Mouse (Mus musculus) T-helper 1 cell (primary cell): Measurements from ENCODE around the gene Fam89b.
"Not testable (repeated sequence)": the region's sequence is repeated elsewhere in the genome, so short reads cannot be mapped to it uniquely, and the experiment has no call there.

ENCODE experiments used
- in situ Hi-C: fragments of 300-600 bp; cut with MboI, MseI; formaldehyde crosslinking; loops from one replicate; pipeline ENCODE4 v1.15.1; 2025; ENCODE audit warnings: high pct_unique_total_duplicates

The Fam89b gene

DNA sequence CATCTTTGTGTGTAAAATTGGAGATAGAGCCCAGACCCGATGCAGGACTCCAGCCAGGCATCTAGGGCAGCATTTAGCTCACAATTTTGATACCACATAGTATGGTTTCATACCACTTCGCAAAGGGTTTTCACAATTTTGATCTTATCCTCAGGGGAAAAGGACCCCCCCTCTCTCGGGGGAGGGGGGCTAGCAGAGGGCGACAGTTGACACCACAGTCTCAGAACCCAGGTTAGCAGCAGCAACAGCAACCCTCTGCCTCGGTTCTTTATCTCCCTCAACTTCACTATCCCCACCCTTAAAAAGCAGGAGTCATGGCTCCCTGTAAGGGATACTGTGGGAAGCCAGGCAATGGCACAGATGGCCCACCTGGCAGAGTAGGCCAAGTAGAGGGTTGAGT, 16.2 kb downstream of the Fam89b start:
- in situ Hi-C loops: no loop called here

- in situ Hi-C loops: no loop called here
Measured at GRCm38 (mm10) chr19:5711907-5712460, 17.5 kb downstream of the Fam89b start.

DNA sequence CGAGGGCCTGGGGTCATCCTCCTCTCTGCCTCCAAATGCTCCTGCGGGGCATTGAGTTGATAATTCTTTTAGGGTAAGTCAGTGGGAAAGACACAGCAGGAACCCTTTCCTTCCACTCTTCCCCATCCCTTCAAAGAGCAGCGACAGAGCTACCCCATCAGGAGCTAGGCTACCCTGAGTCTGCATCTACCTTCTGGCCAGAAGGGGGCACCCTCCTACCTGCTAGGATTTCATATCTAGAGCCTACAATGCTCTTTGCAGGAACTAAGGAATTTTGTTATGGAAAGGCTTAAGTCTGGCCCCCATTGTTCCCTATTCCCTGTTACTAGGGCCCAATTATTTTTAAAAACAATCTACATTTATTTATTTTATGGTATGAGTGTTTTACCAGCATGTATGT, 18.2 kb downstream of the Fam89b start:
- in situ Hi-C loops: no loop called here

DNA sequence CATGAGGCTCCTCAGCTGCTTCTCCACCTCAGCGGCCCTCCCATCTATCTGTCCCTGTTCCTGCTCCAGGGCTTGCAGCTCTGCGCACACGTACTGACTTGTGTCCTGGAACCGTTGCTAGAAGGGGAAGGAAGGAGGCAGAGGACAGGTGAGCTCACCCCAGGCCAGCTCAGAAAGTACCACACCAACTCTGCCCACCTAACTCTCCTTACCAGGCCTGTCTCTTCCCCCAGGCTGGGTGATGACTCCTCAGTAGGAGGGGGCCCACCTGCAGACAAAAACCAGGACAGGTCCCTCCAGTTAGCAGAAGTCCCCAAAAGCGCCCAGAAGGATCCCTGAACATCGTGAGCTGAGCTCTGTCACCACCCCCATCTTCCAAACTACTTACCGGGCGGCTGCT, 18.9 kb downstream of the Fam89b start:
- in situ Hi-C loops: no loop called here

GRCm38 (mm10) chr19:5710068-5710467, 19.4 kb downstream of the Fam89b start:
- in situ Hi-C loops: no loop called here

GRCm38 (mm10) chr19:5704801-5705571, 24.5 kb downstream of the Fam89b start:
- in situ Hi-C loops: no loop called here

DNA sequence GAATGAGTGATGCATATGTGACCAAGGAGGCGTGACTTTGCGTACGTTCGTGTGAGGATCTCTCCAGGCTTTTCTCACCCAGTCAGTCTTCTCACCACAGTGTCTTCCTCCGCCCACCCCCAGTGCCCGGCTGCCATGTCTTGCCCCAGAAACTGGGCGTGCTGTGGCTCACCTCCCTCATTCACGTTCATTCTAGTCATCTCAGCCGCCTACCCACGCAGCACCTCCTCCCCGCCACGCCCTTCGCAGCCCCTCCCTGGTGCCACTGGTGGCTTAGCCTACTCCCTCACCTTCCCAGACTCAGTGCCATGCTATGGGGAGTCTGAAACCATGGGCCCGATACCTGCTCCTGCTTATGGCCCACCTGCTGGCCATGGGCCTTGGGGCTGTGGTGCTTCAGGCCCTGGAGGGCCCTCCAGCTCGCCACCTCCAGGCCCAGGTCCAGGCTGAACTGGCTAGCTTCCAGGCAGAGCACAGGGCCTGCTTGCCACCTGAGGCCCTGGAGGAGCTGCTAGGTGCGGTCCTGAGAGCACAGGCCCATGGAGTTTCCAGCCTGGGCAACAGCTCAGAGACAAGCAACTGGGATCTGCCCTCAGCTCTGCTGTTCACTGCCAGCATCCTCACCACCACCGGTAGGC, 25.2 kb downstream of the Fam89b start, which contains the start of gene Kcnk7:
TSS of gene Kcnk7 (plus strand) at position 205 of the 638 bp plus-strand sequence.
- in situ Hi-C loops: no loop called here

DNA sequence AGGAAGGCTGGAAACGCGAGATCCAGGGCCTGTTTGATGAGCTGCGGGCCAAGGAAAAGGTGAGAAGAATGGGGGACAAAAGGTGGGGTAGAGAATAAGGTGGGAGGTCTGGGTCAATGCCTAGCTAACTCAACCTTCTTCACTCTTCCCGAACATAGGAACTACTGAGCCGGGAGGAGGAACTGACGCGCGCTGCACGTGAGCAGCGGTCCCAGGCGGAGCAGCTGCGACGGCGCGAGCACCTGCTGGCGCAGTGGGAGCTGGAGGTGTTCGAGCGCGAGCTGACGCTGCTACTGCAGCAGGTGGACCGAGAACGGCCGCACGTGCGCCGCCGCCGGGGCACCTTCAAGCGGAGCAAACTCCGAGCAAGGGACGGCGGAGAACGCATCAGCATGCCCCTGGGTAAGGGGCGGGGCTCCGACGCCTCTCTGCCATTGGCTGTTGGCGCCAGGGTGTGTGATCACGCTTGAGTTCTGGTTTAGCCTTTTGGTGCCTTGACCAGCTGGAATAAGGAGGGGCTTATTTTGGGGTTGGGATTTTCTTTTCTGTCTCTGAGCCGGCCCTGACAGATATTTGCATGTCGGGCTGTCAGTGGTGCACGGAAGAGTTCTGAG, 33.5 kb downstream of the Fam89b start:
- in situ Hi-C loops: loop anchor here (10.0 kb wide), 1 partner anchor 1229 kb away; the partner anchor contains the start of genes Catsperz and Esrra

- in situ Hi-C loops: loop anchor here (10.0 kb wide), 1 partner anchor 1231 kb away; the partner anchor contains the start of genes Catsperz and Esrra
Measured at GRCm38 (mm10) chr19:5693801-5694200, 35.7 kb downstream of the Fam89b start.

DNA sequence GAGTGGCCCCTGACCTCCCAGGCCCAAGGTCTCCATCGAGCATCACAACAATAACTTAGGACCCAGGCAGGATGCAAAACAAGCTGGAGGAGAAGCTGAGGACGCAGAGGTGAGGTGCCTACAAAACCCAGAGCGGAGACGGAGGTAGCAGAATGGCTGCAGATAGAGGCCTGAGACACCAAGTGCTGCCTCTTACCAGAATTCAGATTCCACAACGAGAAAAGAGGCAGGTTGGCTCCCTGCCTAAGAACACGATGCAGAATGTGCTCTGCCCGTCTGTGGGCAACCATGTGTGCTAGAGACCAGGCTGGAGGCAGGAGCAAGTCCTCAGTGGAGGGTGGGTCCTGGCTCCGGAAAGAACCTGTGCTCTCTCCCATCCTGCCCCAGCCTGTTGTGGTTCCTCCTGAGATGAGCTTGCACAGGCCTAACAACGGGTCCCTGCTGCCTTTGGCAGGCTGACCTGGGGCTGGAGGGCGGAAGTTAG, 36.5 kb downstream of the Fam89b start:
- in situ Hi-C loops: loop anchor here (10.0 kb wide), 1 partner anchor 1232 kb away; the partner anchor contains the start of genes Catsperz and Esrra

DNA sequence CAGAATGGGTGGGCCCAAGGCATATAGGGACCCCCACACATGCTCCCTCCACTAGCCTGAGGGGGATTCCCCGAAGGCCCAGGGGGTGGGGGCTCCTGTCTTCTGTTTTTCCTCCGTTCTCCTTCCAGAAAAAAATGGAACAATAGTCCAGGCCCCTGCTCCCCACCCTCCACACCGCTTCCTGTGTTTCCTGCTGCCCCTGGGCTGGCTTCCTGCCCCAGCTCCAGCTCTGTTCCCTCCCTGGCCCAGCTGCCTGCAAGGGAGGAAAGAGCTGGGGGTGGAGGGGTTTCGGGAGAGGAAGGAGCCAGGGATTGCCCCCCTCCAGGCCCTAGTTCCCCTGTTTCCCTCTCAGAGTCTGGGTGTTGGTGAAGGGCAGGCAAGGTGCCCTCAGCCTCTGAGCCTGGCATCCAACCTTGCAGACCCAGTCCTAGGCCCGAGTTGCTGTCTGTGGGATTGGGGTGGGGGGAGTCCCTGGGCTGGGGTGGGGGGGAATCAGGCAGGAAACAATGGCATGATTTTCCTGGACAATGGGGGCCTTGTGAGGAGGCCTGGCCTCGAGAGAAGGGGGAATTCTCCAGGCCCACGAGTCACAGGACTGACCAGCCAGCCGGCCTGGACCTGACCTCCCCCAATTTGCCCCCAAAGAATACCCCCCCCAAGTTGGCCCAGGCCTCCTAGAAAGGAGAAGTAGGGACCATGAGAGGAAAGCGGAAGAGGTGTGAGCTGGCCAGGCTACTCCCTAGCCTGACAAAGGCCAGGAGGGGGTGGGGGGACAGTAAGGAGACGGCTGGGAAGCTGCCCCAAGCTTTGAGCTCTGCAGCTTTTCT, 37.2 kb downstream of the Fam89b start:
- in situ Hi-C loops: loop anchor here (10.0 kb wide), 1 partner anchor 1233 kb away; the partner anchor contains the start of genes Catsperz and Esrra

- in situ Hi-C loops: loop anchor here (10.0 kb wide), 1 partner anchor 1233 kb away; the partner anchor contains the start of genes Catsperz and Esrra
Measured at GRCm38 (mm10) chr19:5691601-5692000, 37.9 kb downstream of the Fam89b start.

DNA sequence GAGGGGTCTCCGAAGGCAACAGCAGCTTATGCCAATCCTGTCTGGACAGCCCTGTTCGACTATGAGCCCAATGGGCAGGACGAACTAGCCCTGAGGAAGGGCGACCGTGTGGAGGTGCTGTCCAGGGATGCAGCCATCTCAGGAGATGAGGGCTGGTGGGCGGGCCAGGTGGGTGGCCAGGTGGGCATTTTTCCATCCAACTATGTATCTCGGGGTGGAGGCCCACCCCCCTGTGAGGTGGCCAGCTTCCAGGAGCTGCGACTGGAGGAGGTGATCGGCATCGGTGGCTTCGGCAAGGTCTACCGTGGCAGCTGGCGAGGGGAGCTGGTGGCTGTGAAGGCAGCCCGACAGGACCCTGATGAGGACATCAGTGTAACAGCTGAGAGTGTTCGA, 39.1 kb downstream of the Fam89b start:
- in situ Hi-C loops: loop anchor here (10.0 kb wide), 1 partner anchor 1234 kb away; the partner anchor contains the start of genes Catsperz and Esrra

- in situ Hi-C loops: loop anchor here (10.0 kb wide), 1 partner anchor 1235 kb away; the partner anchor contains the start of genes Catsperz and Esrra
Measured at GRCm38 (mm10) chr19:5689565-5690342, 39.7 kb downstream of the Fam89b start.

- in situ Hi-C loops: no loop called here
Measured at GRCm38 (mm10) chr19:5689088-5689428, 40.4 kb downstream of the Fam89b start.

DNA sequence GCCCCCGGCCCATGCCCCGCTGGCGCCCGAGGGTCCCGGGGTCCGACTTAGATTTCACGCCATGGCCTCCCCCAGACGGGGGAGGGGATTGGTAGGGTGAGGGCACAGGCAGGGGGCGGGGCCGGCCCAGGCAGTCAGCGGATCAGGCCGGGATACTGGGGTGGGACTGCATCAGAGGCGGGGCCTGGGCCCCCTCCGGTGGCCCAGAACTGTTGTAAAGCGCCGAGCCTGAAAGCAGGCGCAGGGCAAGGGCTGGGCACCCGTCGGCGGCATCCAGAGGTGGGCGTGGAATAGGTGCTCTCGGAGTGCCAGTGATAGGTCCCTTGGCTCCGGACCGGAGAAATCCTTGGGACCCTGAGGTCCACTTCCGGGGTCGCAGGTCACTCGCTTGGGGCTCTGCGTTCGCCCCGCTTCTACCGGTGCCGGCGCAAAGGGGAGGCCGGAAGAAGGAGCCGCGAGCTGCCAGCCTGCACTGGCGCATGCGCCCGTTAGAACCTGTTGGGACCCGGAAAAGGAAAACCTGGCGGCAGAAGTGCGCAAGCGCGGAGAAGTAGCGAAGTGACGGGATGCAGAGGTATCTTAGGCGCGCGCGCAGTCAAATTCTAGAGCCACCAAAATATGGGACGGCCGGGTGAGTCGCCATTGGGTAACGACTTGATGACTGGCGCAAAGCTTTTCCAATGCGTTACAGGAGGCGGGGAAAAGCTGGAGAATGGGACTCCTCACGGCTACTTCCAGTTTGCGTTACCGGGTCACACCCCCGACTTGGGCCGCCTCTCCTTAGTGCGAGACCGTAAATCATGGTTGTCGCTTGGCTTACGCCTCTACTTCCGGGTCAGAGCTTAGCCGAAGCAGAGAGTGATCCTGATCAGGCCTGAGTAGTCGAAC, 41.0 kb downstream of the Fam89b start, which contains the start of the genes Map3k11 and Pcnx3:
TSS of gene Map3k11 (plus strand) at position 543 of the 888 bp plus-strand sequence.
TSS of gene Pcnx3 (minus strand) at position 709 of the 888 bp plus-strand sequence.
- in situ Hi-C loops: no loop called here

- in situ Hi-C loops: no loop called here
Measured at GRCm38 (mm10) chr19:5687738-5688137, 41.7 kb downstream of the Fam89b start.

GRCm38 (mm10) chr19:5686954-5687353, 42.5 kb downstream of the Fam89b start:
- in situ Hi-C loops: not testable (repeated sequence)

DNA sequence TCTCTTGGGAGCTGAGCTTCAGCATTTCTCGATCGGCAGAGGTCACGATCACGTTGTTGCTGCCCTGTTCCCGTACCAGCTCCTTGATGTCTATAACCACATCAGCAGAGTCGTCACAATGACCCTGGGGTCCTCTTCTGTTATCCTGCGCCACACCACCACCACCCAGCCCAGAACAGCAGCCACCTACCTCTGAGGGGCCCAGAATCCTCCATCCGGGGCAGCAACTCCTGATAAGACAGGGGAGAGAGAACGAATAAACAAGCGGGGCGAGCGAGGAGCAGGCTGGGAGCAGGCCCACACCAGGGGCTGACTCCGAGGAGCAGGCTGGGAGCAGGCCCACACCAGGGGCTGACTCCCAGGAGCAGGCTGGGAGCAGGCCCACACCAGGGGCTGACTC, 43.0 kb downstream of the Fam89b start:
- in situ Hi-C loops: no loop called here
